Mouse (Mus musculus) embryonic facial prominence, embryonic 15.5 days (tissue): ENCODE results near the gene Bzw1. TPM values are rescaled to one million over a fixed set of nuclear protein-coding genes. Genes with fewer than 3 reads are reported as not detected.

ENCODE experiments used
- ATAC-seq: fragments of 200-750 bp; cut with Nextera tagmentation; 2 replicates; pipeline ENCODE4 v1.8.0; 2017; ENCODE audit warnings: low read depth, moderate TSS enrichment; ENCODE audit not compliant: insufficient number of reproducible peaks, low FRiP score, low TSS enrichment
- H3K27ac ChIP-seq: fragments of 300-500 bp; sonication (generic); replicated peaks from 2 replicates; pipeline ENCODE4 v1.5.1; 2015; ENCODE audit warnings: mild to moderate bottlenecking, inconsistent platforms
- H3K27me3 ChIP-seq: fragments of 300-500 bp; sonication (generic); 2 replicates; pipeline ENCODE4 v1.6.1; 2015; ENCODE audit warnings: inconsistent platforms
- H3K36me3 ChIP-seq: fragments of 300-500 bp; sonication (generic); 2 replicates; pipeline ENCODE4 v1.6.1; 2015; ENCODE audit warnings: mild to moderate bottlenecking, inconsistent platforms
- H3K4me1 ChIP-seq: fragments of 300-500 bp; sonication (generic); 2 replicates; pipeline ENCODE4 v1.6.1; 2015; ENCODE audit warnings: inconsistent platforms
- H3K4me2 ChIP-seq: fragments of 300-500 bp; sonication (generic); replicated peaks from 2 replicates; pipeline ENCODE4 v1.6.1; 2015; ENCODE audit warnings: mild to moderate bottlenecking, inconsistent platforms
- H3K4me3 ChIP-seq: fragments of 300-500 bp; sonication (generic); replicated peaks from 2 replicates; pipeline ENCODE4 v1.5.1; 2015; ENCODE audit warnings: mild to moderate bottlenecking, inconsistent platforms
- H3K9ac ChIP-seq: fragments of 300-500 bp; sonication (generic); 2 replicates; pipeline ENCODE4 v1.6.1; 2015; ENCODE audit warnings: inconsistent platforms
- H3K9me3 ChIP-seq: fragments of 300-500 bp; sonication (generic); replicated peaks from 2 replicates; pipeline ENCODE4 v1.6.1; 2016; ENCODE audit warnings: inconsistent platforms
- WGBS: fragments of 180-500 bp; shearing (Covaris S2); methylation state at CpG from one replicate; pipeline ENCODE4 v1.1.7; 2015; 5-methylcytosine and 5-hydroxymethylcytosine counted together
- polyA plus RNA-seq: library from polyadenylated mRNA; unstranded; fragments of >200 nt; fragmentation: Nextera tagmentation; extraction: Ambion mirVana; gene quantifications from 2 replicates; pipeline ENCODE4 v1.2.1, GENCODE M21; 2015

The Bzw1 gene
- polyA plus RNA-seq: 292 and 297 TPM in 2 replicates

DNA sequence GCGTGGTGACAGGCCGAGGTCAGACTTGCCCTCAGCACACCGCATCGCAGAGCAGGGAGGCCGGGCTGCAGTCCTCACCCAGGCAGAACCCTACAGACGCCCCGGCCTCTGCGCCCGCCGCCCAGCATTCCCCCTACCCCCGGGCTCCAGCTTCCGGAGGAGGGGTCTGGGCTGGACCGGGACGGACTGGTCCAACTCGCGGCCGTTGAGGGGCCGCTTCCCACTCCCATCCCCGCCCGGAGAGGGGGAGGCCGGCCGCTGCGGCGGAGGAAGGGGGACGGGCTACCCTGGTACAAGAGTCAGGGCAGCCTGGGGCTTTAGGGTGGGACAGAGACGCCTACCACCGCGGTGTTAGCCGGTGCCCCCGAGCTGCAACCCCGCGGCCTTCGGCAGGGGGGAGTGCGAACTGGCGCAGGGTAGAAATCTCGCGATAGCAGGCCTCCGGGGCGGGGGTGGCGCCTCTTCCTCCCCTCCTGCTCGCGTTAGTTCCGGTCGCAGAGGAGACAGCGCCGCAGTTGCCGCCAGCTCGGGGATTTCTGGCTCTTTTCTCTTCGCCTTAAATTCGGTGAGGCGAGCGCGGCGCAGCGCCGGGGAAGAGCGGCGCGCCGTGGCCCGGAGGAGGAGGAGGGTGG lies at the start of gene Bzw1:
Bzw1 (plus strand) TSS at position 247 of the 632 bp plus-strand sequence.
- under 1% methylated on average over 55 of the region's 61 CpGs for WGBS
- peaks cover 14% of the 10 kb centered on the region for H3K4me1 ChIP-seq
- H3K27me3 ChIP-seq: no peaks in the 10 kb centered on the region
- peak within 1 kb of the TSS; percentile 97 for H3K9ac ChIP-seq
- peak within 1 kb of the TSS; percentile 96 for H3K4me3 ChIP-seq
- H3K9me3 ChIP-seq: no peaks in the 10 kb centered on the region
- peak; percentile 96 for ATAC-seq
- H3K36me3 ChIP-seq: peaks cover 28% of the 10 kb centered on the region
- peak within 1 kb of the TSS; percentile 99 for H3K27ac ChIP-seq
- H3K4me2 ChIP-seq: peak within 1 kb of the TSS; percentile 76

DNA sequence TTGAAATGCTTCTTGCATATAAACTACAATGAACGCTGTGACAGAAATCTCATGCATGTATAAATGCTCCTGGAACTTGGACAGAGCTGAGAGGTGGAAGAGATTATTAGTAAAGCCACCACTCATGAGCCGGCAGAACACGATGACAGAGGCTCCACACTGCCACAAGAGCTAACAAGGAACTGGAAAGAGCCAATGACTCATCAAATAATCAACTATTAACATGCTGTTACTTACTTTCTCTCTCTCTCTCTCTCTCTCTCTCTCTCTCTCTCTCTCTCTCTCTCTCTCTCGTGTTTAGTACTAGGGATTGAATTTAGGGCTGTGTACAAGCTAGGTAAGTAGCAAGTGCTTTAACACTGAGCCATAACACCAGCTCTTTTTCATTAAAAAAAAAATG lies 48.8 kb upstream of the Bzw1 start:
- WGBS: 66% methylated on average over 4 of the region's 4 CpGs
- H3K9me3 ChIP-seq: no peaks in the 10 kb centered on the region
- H3K27me3 ChIP-seq: no peaks in the 10 kb centered on the region
- ATAC-seq: no peak
- H3K4me3 ChIP-seq: no peak overlapping the region
- H3K4me1 ChIP-seq: 0 out of 2 replicates have a peak, but pooled peaks cover 3% of the 10 kb centered on the region
- no peak overlapping the region for H3K9ac ChIP-seq
- no peak overlapping the region for H3K4me2 ChIP-seq
- H3K27ac ChIP-seq: no peak overlapping the region
- H3K36me3 ChIP-seq: no peaks in the 10 kb centered on the region

DNA sequence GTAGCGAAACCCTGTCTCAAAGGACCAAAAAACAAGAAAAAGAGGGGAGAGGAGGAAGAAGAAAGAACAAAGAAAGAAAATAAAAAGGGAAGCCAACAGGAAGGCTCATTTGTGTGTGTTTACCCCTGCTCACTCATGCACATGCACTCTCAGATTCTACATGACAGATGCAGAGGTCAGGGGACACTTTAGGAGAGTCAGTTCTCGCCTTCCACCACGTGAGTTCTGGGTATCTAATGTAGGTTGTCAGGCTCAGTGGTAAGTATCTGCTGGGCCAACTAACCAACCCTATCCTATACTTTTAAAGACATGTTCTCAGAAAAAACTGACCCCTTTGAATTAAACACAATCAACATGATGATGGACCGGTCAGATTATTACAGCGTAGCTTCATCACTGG lies 48.1 kb upstream of the Bzw1 start:
- H3K4me1 ChIP-seq: 0 out of 2 replicates have a peak, but pooled peaks cover 3% of the 10 kb centered on the region
- H3K9me3 ChIP-seq: no peaks in the 10 kb centered on the region
- no peaks in the 10 kb centered on the region for H3K27me3 ChIP-seq
- H3K9ac ChIP-seq: no peak overlapping the region
- H3K4me3 ChIP-seq: no peak overlapping the region
- H3K27ac ChIP-seq: no peak overlapping the region
- no peak overlapping the region for H3K4me2 ChIP-seq
- no peak for ATAC-seq
- WGBS: 77% methylated on average over 5 of the region's 5 CpGs
- H3K36me3 ChIP-seq: no peaks in the 10 kb centered on the region

DNA sequence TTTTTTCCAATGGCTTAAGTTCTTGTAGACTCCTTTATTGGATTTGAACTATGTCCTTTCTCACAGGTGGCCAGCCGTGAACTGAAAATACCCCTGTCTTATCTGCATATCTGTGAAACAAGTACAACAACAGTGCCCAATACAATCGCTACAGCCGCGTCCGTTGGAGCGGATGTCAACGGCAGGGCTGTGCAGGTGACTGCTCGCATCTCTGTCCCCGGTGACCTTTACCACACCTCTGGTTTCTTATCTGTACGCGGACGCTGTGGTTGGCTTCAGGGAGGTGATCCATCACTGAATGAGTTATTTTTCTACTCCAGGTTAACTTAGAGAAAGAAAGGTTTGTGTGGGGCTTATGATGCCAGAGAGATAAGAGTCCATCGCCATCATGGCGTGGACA lies 46.5 kb upstream of the Bzw1 start:
- Histone ChIP-seq H3K4me1 (no peaks in the 10 kb centered on the region), H3K4me2 (no peak overlapping the region), H3K27me3 (no peaks in the 10 kb centered on the region), H3K36me3 (no peaks in the 10 kb centered on the region), H3K9ac (no peak overlapping the region), H3K27ac (no peak overlapping the region), H3K4me3 (no peak overlapping the region), H3K9me3 (no peaks in the 10 kb centered on the region)
- 87% methylated on average over 14 of the region's 14 CpGs for WGBS
- ATAC-seq: no peak

DNA sequence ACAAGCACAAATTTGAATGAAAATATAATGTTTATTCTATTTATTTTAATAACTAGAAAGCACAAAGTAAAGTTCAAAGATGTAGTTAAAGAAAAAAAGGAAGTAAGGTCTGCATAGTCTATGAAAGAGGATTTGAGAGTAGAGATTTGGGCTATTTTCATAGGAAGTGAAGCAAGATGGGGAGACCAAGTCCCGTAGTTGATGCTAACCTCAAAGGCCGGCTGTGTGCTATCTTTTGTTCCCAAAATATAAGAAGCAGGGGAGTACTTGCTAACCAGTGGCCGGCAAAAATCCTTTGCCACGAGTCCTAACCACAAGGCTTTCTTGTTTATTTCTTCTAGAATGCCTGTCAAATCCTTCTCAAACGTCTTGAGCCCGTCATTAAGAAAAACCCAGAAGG lies 44.0 kb upstream of the Bzw1 start:
- no peak for ATAC-seq
- H3K36me3 ChIP-seq: no peaks in the 10 kb centered on the region
- H3K9me3 ChIP-seq: no peaks in the 10 kb centered on the region
- no peak overlapping the region for H3K9ac ChIP-seq
- no peaks in the 10 kb centered on the region for H3K4me1 ChIP-seq
- no peaks in the 10 kb centered on the region for H3K27me3 ChIP-seq
- 68% methylated on average over 6 of the region's 6 CpGs for WGBS
- H3K4me2 ChIP-seq: no peak overlapping the region
- no peak overlapping the region for H3K27ac ChIP-seq
- no peak overlapping the region for H3K4me3 ChIP-seq

DNA sequence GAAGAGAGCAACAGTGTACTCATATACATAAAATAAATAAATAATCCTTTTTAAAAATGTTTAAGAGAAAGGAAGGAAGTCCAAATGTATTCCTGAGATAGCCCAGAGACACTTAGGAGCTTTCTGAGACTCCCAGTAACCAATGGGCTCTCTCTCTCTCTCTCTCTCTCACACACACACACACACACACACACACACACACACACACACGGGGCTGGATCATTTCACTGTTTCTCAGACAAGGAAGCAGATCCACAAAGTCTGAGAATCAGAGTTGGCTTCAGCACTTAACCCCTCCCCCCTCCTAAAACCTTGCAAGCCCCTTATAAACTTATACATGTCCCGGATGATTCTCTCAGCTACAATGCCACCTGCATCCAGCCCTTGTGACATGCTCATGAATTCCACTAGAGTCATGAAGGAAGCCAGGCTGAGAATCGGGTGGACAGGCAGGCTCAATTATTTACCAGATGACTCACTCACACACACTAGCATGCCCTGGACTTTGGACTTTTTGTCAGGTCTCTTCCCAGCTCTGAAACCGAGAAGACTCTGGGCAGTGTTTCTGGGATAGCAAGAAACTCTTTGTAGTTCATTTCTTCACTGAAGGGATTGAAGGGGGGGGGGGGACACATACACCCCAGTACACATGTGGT lies 39.3 kb upstream of the Bzw1 start:
- WGBS: 47% methylated on average over 4 of the region's 4 CpGs
- Histone ChIP-seq H3K27ac (no peak overlapping the region), H3K27me3 (no peaks in the 10 kb centered on the region), H3K4me1 (no peaks in the 10 kb centered on the region), H3K36me3 (no peaks in the 10 kb centered on the region), H3K9me3 (no peaks in the 10 kb centered on the region), H3K9ac (no peak overlapping the region), H3K4me3 (no peak overlapping the region), H3K4me2 (no peak overlapping the region)
- ATAC-seq: no peak

DNA sequence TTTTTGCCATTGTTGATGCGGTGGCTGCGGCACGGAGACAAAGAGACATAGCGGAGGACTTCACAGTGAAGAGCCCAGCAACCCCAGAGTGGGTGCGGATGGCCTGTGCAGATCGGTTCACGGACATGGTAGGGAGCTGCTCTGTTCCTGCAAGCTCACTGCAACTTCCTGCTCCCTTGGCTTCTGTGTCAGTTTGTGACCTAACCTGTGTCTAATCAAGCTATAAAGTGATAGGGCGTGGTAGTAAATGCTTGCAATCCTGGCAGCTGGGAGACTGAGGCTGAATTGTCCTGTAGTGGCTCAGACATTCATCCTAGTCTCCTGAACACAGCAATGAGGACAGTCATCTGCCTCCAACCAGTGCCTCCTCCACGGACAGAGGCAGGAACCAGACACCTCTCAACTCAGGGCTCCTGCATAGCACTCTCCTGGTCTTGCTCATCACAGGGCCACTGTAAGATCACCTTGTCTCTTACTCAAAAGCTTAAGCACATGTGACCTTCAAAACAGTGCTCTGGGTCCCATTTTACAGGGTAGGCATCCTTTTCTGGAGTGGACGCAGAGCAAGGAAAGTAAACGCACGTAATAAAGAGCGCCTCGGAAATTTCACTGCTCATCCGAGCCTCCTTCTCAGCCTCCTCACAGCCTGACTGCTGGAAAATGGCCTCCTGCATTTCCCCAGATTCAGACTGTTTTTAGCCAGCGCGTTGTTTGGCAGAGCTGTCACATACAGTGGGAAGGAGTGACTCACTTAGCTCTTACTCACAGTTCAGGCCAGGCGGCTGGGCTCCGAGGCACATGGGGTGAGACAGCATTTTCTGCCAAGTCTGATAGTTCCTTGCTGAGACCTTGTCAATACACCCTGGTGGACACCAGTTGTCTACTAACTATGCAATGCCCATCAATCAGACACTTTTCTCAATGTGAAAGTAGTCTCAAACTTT lies 33.5 kb upstream of the Bzw1 start:
- ATAC-seq: no peak
- Histone ChIP-seq H3K9ac (no peak overlapping the region), H3K4me3 (no peak overlapping the region), H3K4me2 (no peak overlapping the region), H3K9me3 (no peaks in the 10 kb centered on the region), H3K27ac (no peak overlapping the region), H3K4me1 (no peaks in the 10 kb centered on the region), H3K27me3 (no peaks in the 10 kb centered on the region), H3K36me3 (no peaks in the 10 kb centered on the region)
- 81% methylated on average over 19 of the region's 19 CpGs for WGBS

DNA sequence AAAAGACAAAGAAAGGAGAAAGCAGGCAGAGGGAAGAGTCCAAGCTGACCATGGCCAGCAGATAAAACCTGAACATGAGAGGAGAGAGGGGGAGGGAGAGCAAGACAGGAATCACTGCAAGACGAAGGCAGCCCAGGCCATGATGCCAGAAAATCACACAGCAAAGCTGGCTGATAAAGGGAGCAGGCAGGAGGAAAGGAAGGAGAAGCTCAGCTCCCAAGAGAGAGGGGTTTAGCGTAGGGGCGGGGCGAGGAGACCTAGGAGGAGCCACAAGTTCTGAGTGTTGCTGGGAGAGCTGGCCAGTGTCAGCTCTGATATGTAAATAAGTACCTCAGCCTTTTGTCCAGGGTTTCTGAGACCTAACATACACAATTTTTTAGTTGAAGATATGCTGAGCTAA lies 30.4 kb upstream of the Bzw1 start:
- Histone ChIP-seq H3K9me3 (no peaks in the 10 kb centered on the region), H3K4me1 (0 out of 2 replicates have a peak, but pooled peaks cover 3% of the 10 kb centered on the region), H3K4me3 (no peak overlapping the region), H3K36me3 (no peaks in the 10 kb centered on the region), H3K27ac (no peak overlapping the region), H3K4me2 (no peak overlapping the region), H3K9ac (no peak overlapping the region), H3K27me3 (no peaks in the 10 kb centered on the region)
- WGBS: 64% methylated on average over 4 of the region's 4 CpGs
- ATAC-seq: no peak

DNA sequence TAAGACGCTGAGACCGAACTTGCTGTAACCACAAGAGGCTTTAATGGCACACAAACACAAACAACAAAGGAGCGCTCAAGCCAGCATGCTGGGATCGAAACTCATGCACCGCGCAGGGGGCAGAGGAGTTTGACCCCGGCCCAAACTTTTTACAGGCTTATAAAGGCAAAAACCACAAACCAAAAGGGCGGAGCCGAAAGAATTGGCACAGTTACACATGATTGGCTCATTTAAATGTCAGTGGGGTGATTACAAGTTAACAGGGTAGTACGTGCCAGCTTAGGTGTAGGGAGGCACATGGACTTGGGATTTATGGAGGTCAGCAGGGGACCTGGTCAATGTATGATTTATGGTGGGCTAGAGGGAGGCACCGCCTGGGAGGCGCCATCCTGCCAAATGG lies 28.1 kb upstream of the Bzw1 start:
- no peak overlapping the region for H3K9ac ChIP-seq
- no peaks in the 10 kb centered on the region for H3K36me3 ChIP-seq
- H3K4me3 ChIP-seq: no peak overlapping the region
- H3K4me1 ChIP-seq: 0 out of 2 replicates have a peak, but pooled peaks cover 4% of the 10 kb centered on the region
- H3K27ac ChIP-seq: no peak overlapping the region
- WGBS: 95% methylated on average over 12 of the region's 12 CpGs
- H3K9me3 ChIP-seq: no peaks in the 10 kb centered on the region
- no peak overlapping the region for H3K4me2 ChIP-seq
- no peak for ATAC-seq
- no peaks in the 10 kb centered on the region for H3K27me3 ChIP-seq

DNA sequence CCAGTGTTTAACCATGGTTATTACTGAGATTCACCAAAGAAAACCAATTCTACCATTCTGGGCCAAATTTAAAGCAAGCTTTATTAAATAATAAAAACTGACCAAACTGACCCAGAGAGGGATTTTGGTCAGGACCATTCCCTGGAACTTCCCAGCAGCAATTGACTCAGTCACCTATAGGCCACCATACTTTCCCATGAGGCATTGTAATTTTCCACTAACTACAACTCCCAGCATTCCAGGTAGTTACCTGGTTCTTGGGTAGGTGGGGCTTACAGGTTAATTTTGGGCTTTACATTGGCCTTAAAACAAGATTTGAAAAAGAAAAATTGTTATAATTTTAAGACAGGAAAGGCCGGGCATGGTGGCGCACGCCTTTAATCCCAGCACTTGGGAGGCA lies 26.9 kb upstream of the Bzw1 start:
- H3K4me3 ChIP-seq: no peak overlapping the region
- no peak overlapping the region for H3K4me2 ChIP-seq
- no peak overlapping the region for H3K9ac ChIP-seq
- no peak for ATAC-seq
- 98% methylated on average over 3 of the region's 3 CpGs for WGBS
- no peaks in the 10 kb centered on the region for H3K9me3 ChIP-seq
- no peaks in the 10 kb centered on the region for H3K27me3 ChIP-seq
- no peaks in the 10 kb centered on the region for H3K36me3 ChIP-seq
- H3K27ac ChIP-seq: no peak overlapping the region
- H3K4me1 ChIP-seq: 0 out of 2 replicates have a peak, but pooled peaks cover 4% of the 10 kb centered on the region
